Mouse (Mus musculus): ENCODE results near the gene Afmid. TPM values are rescaled to one million over a fixed set of nuclear protein-coding genes. Genes with fewer than 3 reads are reported as not detected.

The Afmid gene
- polyA plus RNA-seq, 1 experiment from 2014 or later: 5.9 TPM

GRCm38 (mm10) chr11:117836306-117836705 lies 10.6 kb downstream of the Afmid start:
- Histone ChIP-seq H3K27me3 (ENCODE audit: control insufficient read depth, insufficient read depth, low read depth, low read length) (no peaks in the 10 kb centered on the region), H3K4me3 (ENCODE audit: low read depth, low read length) (no peak overlapping the region), H3K27ac (ENCODE audit: low read length) (no peak overlapping the region), H3K9ac (ENCODE audit: low read depth, low read length) (no peak overlapping the region), H3K4me1 (ENCODE audit: control insufficient read depth, insufficient read depth, low read length) (peaks cover 2% of the 10 kb centered on the region; the same call in 1 of the 2 replicates), H3K4me2 (ENCODE audit: low read length) (peak overlapping the region; percentile 33), H3K36me3 (ENCODE audit: control insufficient read depth, insufficient read depth, low read length) (no peaks in the 10 kb centered on the region), H3K9me3 (replicated peaks; ENCODE audit: control insufficient read depth, low read length, poor library complexity, severe bottlenecking) (no peaks in the 10 kb centered on the region)
- ATAC-seq: no peak
- WGBS: 20% methylated on average over 13 of the region's 13 CpGs

- no peaks in the 10 kb centered on the region for H3K27me3 ChIP-seq (ENCODE audit: control insufficient read depth, insufficient read depth, low read depth, low read length)
- no peak overlapping the region for H3K27ac ChIP-seq (ENCODE audit: low read length)
- H3K36me3 ChIP-seq (ENCODE audit: control insufficient read depth, insufficient read depth, low read length): no peaks in the 10 kb centered on the region
- no peaks in the 10 kb centered on the region for H3K9me3 ChIP-seq (replicated peaks; ENCODE audit: control insufficient read depth, low read length, poor library complexity, severe bottlenecking)
- ATAC-seq: no peak
- 82% methylated on average over 2 of the region's 2 CpGs for WGBS
- H3K4me3 ChIP-seq (ENCODE audit: low read depth, low read length): no peak overlapping the region
- no peak overlapping the region for H3K9ac ChIP-seq (ENCODE audit: low read depth, low read length)
- no peaks in the 10 kb centered on the region; the same call in 1 of the 2 replicates for H3K4me1 ChIP-seq (ENCODE audit: control insufficient read depth, insufficient read depth, low read length)
- H3K4me2 ChIP-seq (ENCODE audit: low read length): no peak overlapping the region
These were observed 12.8 kb downstream of the Afmid start for GRCm38 (mm10) chr11:117838572-117838971.

- 94% methylated on average over 1 of the region's 1 CpGs for WGBS
- H3K4me2 ChIP-seq (ENCODE audit: low read length): no peak overlapping the region
- no peaks in the 10 kb centered on the region; the same call in 1 of the 2 replicates for H3K4me1 ChIP-seq (ENCODE audit: control insufficient read depth, insufficient read depth, low read length)
- no peaks in the 10 kb centered on the region for H3K27me3 ChIP-seq (ENCODE audit: control insufficient read depth, insufficient read depth, low read depth, low read length)
- no peak for ATAC-seq
- no peak overlapping the region for H3K9ac ChIP-seq (ENCODE audit: low read depth, low read length)
- no peak overlapping the region for H3K4me3 ChIP-seq (ENCODE audit: low read depth, low read length)
- no peaks in the 10 kb centered on the region for H3K9me3 ChIP-seq (replicated peaks; ENCODE audit: control insufficient read depth, low read length, poor library complexity, severe bottlenecking)
- H3K27ac ChIP-seq (ENCODE audit: low read length): no peak overlapping the region
- H3K36me3 ChIP-seq (ENCODE audit: control insufficient read depth, insufficient read depth, low read length): no peaks in the 10 kb centered on the region
These were observed 13.3 kb downstream of the Afmid start for GRCm38 (mm10) chr11:117839021-117839420.

- 61% methylated on average over 1 of the region's 1 CpGs for WGBS
These were observed 15.2 kb downstream of the Afmid start for GRCm38 (mm10) chr11:117840910-117841309.

GRCm38 (mm10) chr11:117843434-117843833 lies 17.7 kb downstream of the Afmid start:
- no peak for ATAC-seq
- Histone ChIP-seq H3K27me3 (ENCODE audit: control insufficient read depth, insufficient read depth, low read depth, low read length) (no peaks in the 10 kb centered on the region), H3K9ac (ENCODE audit: low read depth, low read length) (no peak overlapping the region), H3K4me1 (ENCODE audit: control insufficient read depth, insufficient read depth, low read length) (peaks cover 9% of the 10 kb centered on the region), H3K4me3 (ENCODE audit: low read depth, low read length) (no peak overlapping the region), H3K36me3 (ENCODE audit: control insufficient read depth, insufficient read depth, low read length) (no peaks in the 10 kb centered on the region), H3K9me3 (replicated peaks; ENCODE audit: control insufficient read depth, low read length, poor library complexity, severe bottlenecking) (no peaks in the 10 kb centered on the region), H3K27ac (ENCODE audit: low read length) (no peak overlapping the region), H3K4me2 (ENCODE audit: low read length) (no peak overlapping the region)
- WGBS: 93% methylated on average over 2 of the region's 2 CpGs

More at GRCm38 (mm10) chr11:117840910-117841309, 15.2 kb downstream of the Afmid start:
- Histone ChIP-seq H3K27me3 (ENCODE audit: control insufficient read depth, insufficient read depth, low read depth, low read length) (no peaks in the 10 kb centered on the region), H3K9ac (ENCODE audit: low read depth, low read length) (no peak overlapping the region), H3K4me1 (ENCODE audit: control insufficient read depth, insufficient read depth, low read length) (no peaks in the 10 kb centered on the region; the same call in 1 of the 2 replicates), H3K4me3 (ENCODE audit: low read depth, low read length) (no peak overlapping the region), H3K36me3 (ENCODE audit: control insufficient read depth, insufficient read depth, low read length) (no peaks in the 10 kb centered on the region), H3K4me2 (ENCODE audit: low read length) (no peak overlapping the region), H3K27ac (ENCODE audit: low read length) (no peak overlapping the region), H3K9me3 (replicated peaks; ENCODE audit: control insufficient read depth, low read length, poor library complexity, severe bottlenecking) (no peaks in the 10 kb centered on the region)
- no peak for ATAC-seq

GRCm38 (mm10) chr11:117844997-117845396 lies 19.3 kb downstream of the Afmid start:
- ATAC-seq: no peak
- Histone ChIP-seq H3K4me1 (ENCODE audit: control insufficient read depth, insufficient read depth, low read length) (peaks cover 14% of the 10 kb centered on the region), H3K4me2 (ENCODE audit: low read length) (no peak overlapping the region), H3K9ac (ENCODE audit: low read depth, low read length) (no peak overlapping the region), H3K27me3 (ENCODE audit: control insufficient read depth, insufficient read depth, low read depth, low read length) (no peaks in the 10 kb centered on the region), H3K4me3 (ENCODE audit: low read depth, low read length) (no peak overlapping the region), H3K9me3 (replicated peaks; ENCODE audit: control insufficient read depth, low read length, poor library complexity, severe bottlenecking) (no peaks in the 10 kb centered on the region), H3K36me3 (ENCODE audit: control insufficient read depth, insufficient read depth, low read length) (no peaks in the 10 kb centered on the region), H3K27ac (ENCODE audit: low read length) (no peak overlapping the region)
- WGBS: 75% methylated on average over 2 of the region's 2 CpGs

GRCm38 (mm10) chr11:117845651-117846050 lies 19.9 kb downstream of the Afmid start:
- Histone ChIP-seq H3K4me2 (ENCODE audit: low read length) (no peak overlapping the region), H3K27ac (ENCODE audit: low read length) (no peak overlapping the region), H3K9ac (ENCODE audit: low read depth, low read length) (no peak overlapping the region), H3K9me3 (replicated peaks; ENCODE audit: control insufficient read depth, low read length, poor library complexity, severe bottlenecking) (no peaks in the 10 kb centered on the region), H3K36me3 (ENCODE audit: control insufficient read depth, insufficient read depth, low read length) (no peaks in the 10 kb centered on the region), H3K4me1 (ENCODE audit: control insufficient read depth, insufficient read depth, low read length) (peaks cover 14% of the 10 kb centered on the region), H3K27me3 (ENCODE audit: control insufficient read depth, insufficient read depth, low read depth, low read length) (no peaks in the 10 kb centered on the region), H3K4me3 (ENCODE audit: low read depth, low read length) (no peak overlapping the region)
- no peak for ATAC-seq
- WGBS: 85% methylated on average over 2 of the region's 2 CpGs

- Histone ChIP-seq H3K27ac (ENCODE audit: low read length) (no peak overlapping the region), H3K9me3 (replicated peaks; ENCODE audit: control insufficient read depth, low read length, poor library complexity, severe bottlenecking) (no peaks in the 10 kb centered on the region), H3K9ac (ENCODE audit: low read depth, low read length) (no peak overlapping the region), H3K27me3 (ENCODE audit: control insufficient read depth, insufficient read depth, low read depth, low read length) (no peaks in the 10 kb centered on the region), H3K4me1 (ENCODE audit: control insufficient read depth, insufficient read depth, low read length) (peaks cover 14% of the 10 kb centered on the region), H3K36me3 (ENCODE audit: control insufficient read depth, insufficient read depth, low read length) (no peaks in the 10 kb centered on the region), H3K4me3 (ENCODE audit: low read depth, low read length) (no peak overlapping the region), H3K4me2 (ENCODE audit: low read length) (no peak overlapping the region)
- WGBS: 59% methylated on average over 5 of the region's 5 CpGs
- ATAC-seq: no peak
These were observed 20.9 kb downstream of the Afmid start for GRCm38 (mm10) chr11:117846640-117847039.

- 85% methylated on average over 7 of the region's 7 CpGs for WGBS
- H3K4me3 ChIP-seq (ENCODE audit: low read depth, low read length): no peak overlapping the region; the same call in 1 of the 2 replicates
- ATAC-seq: no peak
- H3K4me2 ChIP-seq (ENCODE audit: low read length): peak overlapping the region; percentile 84
- no peaks in the 10 kb centered on the region for H3K27me3 ChIP-seq (ENCODE audit: control insufficient read depth, insufficient read depth, low read depth, low read length)
- H3K9me3 ChIP-seq (replicated peaks; ENCODE audit: control insufficient read depth, low read length, poor library complexity, severe bottlenecking): no peaks in the 10 kb centered on the region
- no peaks in the 10 kb centered on the region for H3K36me3 ChIP-seq (ENCODE audit: control insufficient read depth, insufficient read depth, low read length)
- H3K27ac ChIP-seq (ENCODE audit: low read length): peak overlapping the region; percentile 98
- H3K4me1 ChIP-seq (ENCODE audit: control insufficient read depth, insufficient read depth, low read length): peaks cover 14% of the 10 kb centered on the region
- H3K9ac ChIP-seq (ENCODE audit: low read depth, low read length): peak overlapping the region; percentile 95
These were observed 22.0 kb downstream of the Afmid start for GRCm38 (mm10) chr11:117847593-117848215.

Measured in midbrain, embryonic 16.5 days (tissue).